Mouse (Mus musculus) thymus, adult 2 months (tissue): ENCODE data around the gene Kif3c.

Experiments
- CTCF ChIP-seq: fragments of 200-500 bp; IDR thresholded peaks from 2 replicates; pipeline ENCODE4 v1.5.1; 2012; ENCODE audit warnings: mild to moderate bottlenecking, control low read depth, low read length, moderate library complexity, borderline replicate concordance; ENCODE audit not compliant: control insufficient read depth, poor library complexity, insufficient read depth; ENCODE audit errors: extremely low read depth
- POLR2A ChIP-seq: fragments of 200-500 bp; IDR thresholded peaks from 2 replicates; pipeline ENCODE4 v1.6.1; 2012; ENCODE audit warnings: mild to moderate bottlenecking, low read length, control low read depth, moderate library complexity; ENCODE audit not compliant: control insufficient read depth, poor library complexity, insufficient read depth; ENCODE audit errors: extremely low read depth

DNA sequence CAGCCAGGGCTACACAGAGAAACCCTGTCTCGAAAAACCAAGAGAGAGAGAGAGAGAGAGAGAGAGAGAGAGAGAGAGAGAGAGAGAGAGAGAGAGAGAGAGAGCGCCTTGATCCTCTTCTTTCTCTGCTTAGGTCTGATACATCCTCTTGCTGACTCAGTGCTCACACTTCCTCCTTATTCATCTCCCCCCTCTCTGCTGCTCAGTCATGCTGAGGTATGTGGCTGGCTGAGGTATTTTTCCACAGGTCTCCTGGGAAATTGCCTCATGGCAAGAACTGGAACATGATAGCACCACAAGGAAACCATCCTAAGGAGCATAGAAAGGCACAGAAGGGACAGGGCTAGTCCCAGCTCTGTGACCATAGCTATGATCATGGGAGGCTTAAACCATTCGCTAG lies 15.5 kb upstream of the Kif3c start:
- TF ChIP-seq CTCF (no peak), POLR2A (no peak)
